Mouse (Mus musculus) adrenal gland, postnatal 25 days (tissue): Measurements from ENCODE around the gene Zfp652. TPM values are rescaled to one million over a fixed set of nuclear protein-coding genes. Genes with fewer than 3 reads are reported as not detected.
A peak's percentile ranks its signal among the peaks of the same experiment; 100 is the strongest.
"Not testable (repeated sequence)": the region's sequence is repeated elsewhere in the genome, so short reads cannot be mapped to it uniquely, and the experiment has no call there.

Experiments
- DNase-seq: peaks from one replicate; pipeline ENCODE4 v3.0.0; 2021; ENCODE audit warnings: mixed read lengths
- long read RNA-seq: library from polyadenylated mRNA; stranded (forward); transcript quantifications from one replicate; pipeline ENCODE4 v2.0.0, GENCODE M21; 2021
- total RNA-seq: library from RNA; stranded (reverse); gene quantifications from 2 replicates; pipeline ENCODE4 v1.2.3, GENCODE M21; 2021

Zfp652 gene
- 40.8 and 51.1 TPM in 2 replicates for total RNA-seq
- long read RNA-seq, partial matches to known transcripts: 2 of 7 reads
- long read RNA-seq, other reads (novel, unspliced or antisense): 5 of 7 reads

DNA sequence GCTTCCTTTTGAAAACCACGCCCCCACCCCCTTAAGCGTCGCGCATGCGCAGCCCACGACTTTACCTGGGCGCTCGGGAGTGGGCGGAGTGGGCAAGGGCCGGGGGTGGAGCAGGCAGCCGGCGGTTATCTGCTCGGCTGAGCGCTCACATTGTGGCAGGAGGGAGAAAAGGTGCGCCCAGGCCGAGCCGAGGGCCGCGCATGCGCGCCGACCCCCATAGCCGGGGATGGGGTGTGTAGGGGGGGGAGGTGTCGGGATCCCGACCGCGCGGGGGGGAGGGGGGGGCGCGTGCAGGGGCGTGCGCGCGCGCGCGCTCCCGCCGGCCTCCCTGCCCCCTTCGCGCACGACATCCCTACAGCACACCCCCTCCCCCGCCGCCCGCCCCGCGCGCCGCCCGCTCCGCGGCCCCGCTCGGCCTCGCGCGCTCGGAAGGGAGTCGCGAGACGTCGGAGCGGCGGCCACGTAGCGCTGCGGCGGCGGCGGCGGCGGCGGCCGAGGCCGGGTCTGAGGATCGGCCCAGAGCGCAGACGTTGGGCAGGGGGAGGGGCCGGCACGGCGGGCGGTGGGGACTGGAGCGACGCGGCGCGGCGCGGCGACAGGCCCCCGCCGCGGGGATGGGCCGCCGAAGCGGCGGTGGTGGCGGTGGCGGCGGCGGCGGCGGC is at the start of gene Zfp652:
TSS of gene Zfp652 (plus strand) at position 111 of the 662 bp plus-strand sequence.
- DNase-seq: peak; percentile 86

DNA sequence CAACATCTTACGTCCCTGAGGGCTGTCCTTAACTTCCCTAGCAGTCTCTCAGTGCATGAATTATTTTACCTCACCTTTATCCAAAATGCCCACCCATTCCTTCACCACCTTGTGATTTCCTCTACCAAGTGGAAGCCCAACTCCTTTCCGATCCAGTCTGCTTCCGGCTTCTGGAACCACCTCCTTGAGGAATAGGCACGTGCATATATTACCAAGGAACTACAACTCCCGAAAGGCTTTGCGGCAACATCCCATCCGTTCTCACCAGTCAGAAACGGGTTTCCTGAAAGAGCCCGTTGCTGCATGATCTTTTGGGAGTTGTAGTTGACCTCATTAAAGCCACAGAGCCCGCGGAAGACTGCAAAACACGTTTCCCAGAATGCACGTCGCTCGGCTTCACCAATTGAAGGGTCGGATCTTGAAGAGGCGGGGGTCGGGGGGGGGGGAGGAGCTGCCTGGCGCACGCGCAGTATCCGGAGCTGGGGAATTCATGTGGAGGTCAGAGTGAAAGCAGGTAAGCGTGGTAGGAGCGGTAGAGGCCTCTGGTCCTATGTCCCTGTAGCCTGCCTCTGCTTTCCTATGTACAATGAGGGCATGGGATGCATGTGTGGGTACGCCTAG is 45.8 kb upstream of the Zfp652 start, which contains the start of gene Phb:
TSS of gene Phb (plus strand) at position 429 of the 621 bp plus-strand sequence.
- DNase-seq: peak; percentile 81

DNA sequence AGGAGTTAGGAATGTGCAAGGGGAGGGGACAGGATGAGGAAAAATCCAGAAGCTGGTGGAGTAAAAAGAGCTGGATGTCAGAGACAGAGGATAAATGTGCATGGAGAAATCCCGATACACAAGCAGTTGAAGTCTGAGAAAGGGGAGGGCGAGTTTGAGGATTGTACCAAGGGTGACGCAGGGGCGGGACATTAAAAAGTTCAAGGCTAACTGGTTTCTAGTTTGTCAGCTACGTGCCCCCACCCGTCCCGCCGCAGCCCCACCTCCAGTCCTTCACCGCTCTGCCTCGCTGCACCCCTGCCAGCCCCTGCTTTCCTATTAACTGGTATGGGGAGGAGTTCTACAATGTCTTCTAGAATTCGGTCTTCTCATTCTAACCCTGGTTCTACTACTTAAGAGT is 45.3 kb upstream of the Zfp652 start:
- DNase-seq: peak; percentile 72

- DNase-seq: not testable (repeated sequence)
These were observed 44.4 kb upstream of the Zfp652 start for GRCm38 (mm10) chr11:95668086-95668485.

DNA sequence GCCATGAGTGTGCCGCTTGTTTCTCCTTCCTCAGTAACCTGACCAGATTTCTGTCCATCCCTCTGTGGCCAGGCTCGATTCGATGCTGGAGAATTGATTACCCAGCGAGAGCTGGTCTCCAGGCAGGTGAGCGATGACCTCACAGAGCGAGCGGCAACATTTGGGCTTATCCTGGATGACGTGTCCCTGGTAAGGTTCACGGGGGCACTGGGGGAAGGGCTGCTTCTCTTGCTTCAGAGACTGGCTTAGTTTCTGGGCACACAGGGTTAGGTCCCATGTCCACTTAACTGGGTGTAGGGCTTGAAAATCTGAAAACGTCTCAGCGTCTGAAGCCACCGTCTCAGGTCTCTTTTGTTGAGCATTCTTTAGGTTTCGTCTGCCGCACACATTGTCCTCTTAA is 37.0 kb upstream of the Zfp652 start:
- no peak for DNase-seq

- peak; percentile 36 for DNase-seq
These were observed 36.2 kb upstream of the Zfp652 start for GRCm38 (mm10) chr11:95676307-95676706.

- DNase-seq: no peak
These were observed 34.4 kb upstream of the Zfp652 start for GRCm38 (mm10) chr11:95677925-95678701.

GRCm38 (mm10) chr11:95681995-95682601 is 30.4 kb upstream of the Zfp652 start:
- DNase-seq: no peak

DNA sequence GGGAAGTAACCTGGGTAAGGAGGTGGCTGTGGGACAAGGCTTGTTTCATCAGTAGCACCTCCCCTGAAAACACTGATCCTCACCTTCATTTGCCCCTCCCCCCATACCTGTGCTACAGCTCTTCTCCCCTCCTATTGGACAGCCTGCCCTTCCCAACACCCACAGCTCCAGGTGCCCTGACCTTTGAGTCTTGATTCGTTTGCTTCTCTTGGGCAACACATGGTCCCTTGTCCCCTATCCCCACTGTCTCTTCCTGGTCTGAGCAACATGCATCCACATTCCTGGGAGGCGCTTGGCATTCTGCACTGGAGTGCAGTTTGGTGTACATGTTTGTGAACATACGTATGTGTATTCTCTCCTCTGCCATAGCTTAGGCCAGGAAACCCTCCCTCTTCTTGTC is 29.5 kb upstream of the Zfp652 start:
- DNase-seq: no peak

GRCm38 (mm10) chr11:95686031-95686430 is 26.4 kb upstream of the Zfp652 start:
- peak; percentile 73 for DNase-seq

GRCm38 (mm10) chr11:95687084-95687656 is 25.3 kb upstream of the Zfp652 start:
- no peak for DNase-seq

GRCm38 (mm10) chr11:95688515-95688914 is 24.0 kb upstream of the Zfp652 start:
- DNase-seq: no peak

DNA sequence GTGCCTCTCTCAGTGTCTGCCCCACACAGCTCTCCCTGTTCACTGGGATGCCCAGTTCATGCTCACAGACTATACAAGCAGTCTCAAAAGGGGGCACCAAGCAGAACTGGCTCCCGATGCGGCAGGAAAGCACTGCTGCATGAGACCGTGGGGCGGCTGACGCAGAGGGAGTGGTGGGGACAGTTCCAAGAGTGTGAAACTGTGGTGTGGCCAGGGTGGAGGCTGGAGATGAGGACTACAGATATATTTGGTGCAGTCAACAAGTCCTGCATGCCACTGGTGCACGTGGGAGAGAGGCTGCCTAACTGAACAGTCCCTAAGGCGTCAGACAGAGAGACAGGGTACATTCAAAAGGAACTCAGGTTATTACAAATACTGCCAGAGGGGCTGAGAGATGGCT is 23.5 kb upstream of the Zfp652 start:
- DNase-seq: no peak

DNA sequence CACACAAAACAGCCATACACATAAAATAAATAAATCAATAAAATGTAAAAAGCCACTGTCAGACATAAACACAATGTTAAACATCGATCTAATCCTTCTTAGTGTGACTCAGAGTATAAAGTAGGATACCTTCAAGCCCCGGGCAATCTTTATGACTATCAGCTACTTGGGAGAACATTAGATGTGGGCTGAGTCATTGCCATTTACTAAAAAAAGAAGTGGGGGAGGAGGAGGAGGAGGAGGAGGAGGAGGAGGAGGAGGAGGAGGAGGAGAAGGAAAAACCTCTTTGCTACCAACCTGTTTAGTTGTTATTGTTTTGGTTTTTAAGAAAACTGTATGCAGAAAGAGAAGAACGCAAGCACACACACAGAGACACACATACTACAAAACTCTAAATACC is 22.9 kb upstream of the Zfp652 start:
- no peak for DNase-seq

GRCm38 (mm10) chr11:95698541-95698940 is 13.9 kb upstream of the Zfp652 start:
- DNase-seq: no peak

DNA sequence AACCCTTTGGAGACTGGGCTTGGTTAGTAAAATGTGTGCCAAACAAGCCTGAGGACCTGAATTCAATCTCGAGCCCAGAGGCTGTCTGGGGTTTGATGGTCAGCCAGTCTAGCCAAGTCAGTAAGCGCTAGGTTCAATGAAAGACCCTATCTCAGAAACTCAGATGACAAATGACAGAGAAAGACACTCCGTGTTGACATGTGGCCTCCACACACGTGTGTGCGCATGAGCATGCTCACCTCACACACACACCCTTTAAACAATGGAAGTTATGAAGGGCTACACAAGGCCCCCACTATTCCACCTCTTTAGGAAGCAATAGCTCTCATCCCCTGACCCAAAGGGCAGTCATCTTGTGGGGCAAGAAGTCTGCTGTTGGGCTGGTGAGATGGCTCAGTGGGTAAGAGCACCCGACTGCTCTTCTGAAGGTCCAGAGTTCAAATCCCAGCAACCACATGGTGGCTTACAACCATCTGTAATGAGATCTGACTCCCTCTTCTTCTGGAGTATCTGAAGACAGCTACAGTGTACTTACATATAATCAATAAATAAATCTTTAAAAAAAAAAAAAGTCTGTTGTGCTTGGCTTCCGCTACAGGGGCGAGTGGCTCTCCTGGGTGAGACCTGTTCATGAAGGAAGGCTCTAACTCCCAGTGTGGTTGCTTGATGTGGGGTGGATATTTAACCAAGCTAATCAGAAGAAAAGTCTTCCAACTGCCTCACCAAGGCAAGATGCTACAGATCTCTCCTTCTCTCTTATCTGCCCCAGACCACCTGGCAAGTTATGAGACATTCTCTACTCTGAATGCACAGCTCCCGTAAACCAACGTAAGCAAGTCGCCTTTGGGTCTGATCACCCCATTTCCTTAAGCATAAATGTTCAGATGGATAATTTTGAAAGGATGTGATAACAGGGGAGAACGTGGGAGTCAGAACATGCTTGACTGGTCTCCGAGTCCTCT is 11.4 kb upstream of the Zfp652 start:
- DNase-seq: no peak

DNA sequence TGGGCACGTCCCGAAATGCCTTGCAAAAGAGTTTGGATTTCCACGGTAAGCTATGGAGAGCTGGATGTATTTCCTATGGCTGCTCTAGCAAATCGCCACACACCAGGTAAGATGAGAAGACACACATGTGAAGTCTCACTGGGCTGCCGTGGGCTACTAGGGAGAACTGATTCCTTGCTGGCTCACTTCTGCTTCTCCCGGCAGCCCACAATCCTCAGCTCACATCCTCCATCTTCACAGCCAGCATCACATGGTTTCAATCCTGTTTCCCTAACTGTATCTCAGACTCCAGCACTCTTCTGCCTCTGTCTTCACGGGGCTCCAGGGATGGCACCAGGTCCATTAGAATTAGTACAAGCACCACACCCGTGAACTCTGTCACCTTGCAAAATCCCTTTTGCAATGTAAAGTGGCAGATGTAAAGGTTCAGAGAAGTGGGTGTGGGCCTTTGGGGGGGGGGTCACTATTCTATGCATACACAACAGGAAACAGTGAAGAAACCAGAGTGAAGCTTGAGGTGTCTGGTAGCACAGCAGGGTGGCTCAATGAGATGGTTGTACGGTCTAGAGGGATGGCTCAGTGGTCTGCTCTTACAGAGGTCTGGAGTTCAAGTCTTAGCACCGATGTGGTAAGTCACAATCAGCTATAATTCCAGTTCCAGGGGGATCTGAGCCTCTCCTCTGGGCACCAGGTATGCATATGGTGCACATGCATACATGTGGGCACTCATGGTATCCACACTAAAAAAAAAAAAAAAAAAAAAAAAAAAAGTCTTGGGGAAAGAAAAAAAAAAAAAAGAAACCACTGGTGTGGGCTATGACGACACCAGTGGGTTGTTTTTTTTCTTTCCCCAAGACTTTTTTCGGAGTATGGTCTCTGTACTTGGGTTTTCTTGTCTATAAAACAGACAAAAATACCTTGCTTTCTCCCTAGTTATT is 8.2 kb upstream of the Zfp652 start:
- no peak for DNase-seq

- no peak for DNase-seq
These were observed 7.5 kb upstream of the Zfp652 start for GRCm38 (mm10) chr11:95704970-95705330.

DNA sequence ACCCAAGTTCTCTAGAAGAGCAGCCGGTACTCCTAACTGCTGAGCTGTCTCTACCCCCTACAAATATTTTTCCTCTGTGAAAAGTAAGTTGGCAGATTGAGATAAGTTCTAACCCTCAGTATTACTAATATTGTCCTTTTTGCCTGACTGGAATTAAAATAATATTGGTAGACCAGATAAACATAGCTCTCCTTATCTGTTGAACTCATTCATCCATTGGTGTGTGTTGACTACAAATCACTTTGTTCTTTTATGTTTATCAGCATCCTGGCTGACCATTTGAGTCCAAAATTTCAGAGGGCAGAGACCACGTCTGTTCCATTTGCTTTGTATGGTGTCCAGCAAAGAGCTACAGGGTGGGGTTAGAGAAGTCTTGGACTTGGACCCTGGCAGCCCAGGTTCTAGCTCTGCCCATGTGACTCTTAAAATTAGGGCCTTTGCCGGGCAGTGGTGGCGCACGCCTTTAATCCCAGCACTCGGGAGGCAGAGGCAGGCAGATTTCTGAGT is 2.9 kb upstream of the Zfp652 start:
- no peak for DNase-seq

GRCm38 (mm10) chr11:95710478-95710877 is 2.0 kb upstream of the Zfp652 start:
- DNase-seq: no peak
